Mouse (Mus musculus): ENCODE measurements around the gene Thada.

DNA sequence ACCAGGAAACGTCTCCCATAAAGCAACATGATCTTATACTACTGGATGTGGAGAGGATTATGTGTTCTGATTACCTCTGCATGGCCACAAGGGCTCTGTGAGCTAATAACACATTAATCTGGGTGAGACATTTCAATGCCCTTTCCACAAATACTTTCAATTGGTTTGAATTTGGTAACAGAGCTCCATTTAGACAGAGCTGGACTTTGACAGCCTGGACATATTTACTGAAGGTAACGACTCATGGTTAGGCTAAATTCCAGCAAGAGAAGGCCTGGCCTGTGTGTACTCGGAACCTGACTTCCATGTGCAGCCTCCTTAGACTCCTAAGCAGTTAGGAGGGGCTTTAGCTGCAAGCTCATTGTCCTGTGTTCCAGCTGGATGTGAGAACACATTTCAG is 214.6 kb downstream of the Thada start:
- no peak for TF ChIP-seq CTCF (IDR thresholded peaks at IDR 0.05; ENCODE audit: low read depth)
- no peak for TF ChIP-seq EP300 (IDR thresholded peaks at IDR 0.05; ENCODE audit: low read depth)
